ENCODE assay signal across 19 mouse cellular contexts in the genomic region with DNA sequence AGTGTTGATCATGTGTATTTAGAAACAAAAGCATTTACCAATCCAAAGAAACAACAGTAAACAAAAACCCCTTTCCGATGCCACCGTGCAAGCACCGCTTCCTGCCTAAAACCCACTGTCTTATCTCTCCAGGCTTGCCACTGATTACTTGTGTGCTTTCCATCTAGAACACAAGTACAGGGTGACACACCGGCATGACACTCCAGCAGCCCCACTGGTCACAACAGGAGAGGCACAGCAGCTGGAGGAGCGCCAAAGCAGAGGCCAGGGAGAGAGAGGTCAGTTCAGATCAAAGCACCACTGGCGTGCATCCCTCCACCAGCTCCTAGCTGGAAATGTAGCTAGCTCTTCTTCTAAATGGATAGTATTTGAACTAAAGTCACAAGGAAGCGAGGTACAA. TPM values are rescaled to one million over a fixed set of nuclear protein-coding genes. Genes with fewer than 3 reads are reported as not detected.
DNase-seq lines count a peak whose midpoint lies in the region; ATAC-seq and TF ChIP-seq lines count a peak whose summit lies in the region.
"Had no signal": no experiment of that assay in that cellular context is flagged by ENCODE, and none has a peak within 500 bp of the region (broad histone marks: within the 10 kb centered on the region; RNA-seq: fewer than 3 reads in every experiment).

No protein-coding gene starts in this region.

- no peak overlapping the region; the same call in 1 of the 2 replicates for H3K4me2 ChIP-seq in heart, embryonic 11.5 days
- H3K4me2 ChIP-seq: forebrain, embryonic 15.5 days; liver, embryonic 15.5 days had no signal

- H3K9me3 ChIP-seq in heart, embryonic 11.5 days (replicated peaks; ENCODE audit: control insufficient read depth, low read length) = no peaks in the 10 kb centered on the region
- no peaks in the 10 kb centered on the region for H3K9me3 ChIP-seq in heart, embryonic 10.5 days
- H3K9me3 ChIP-seq: embryonic facial prominence, embryonic 10.5 days; forebrain, embryonic 15.5 days; G1E; liver, embryonic 15.5 days had no signal

- ATAC-seq in heart, embryonic 11.5 days (replicated peaks; ENCODE audit: insufficient number of reproducible peaks, low FRiP score, low TSS enrichment) = no peak
- ATAC-seq in common myeloid progenitor, adult 5-6 weeks (replicated peaks; ENCODE audit: low read depth, poor library complexity, severe bottlenecking) = peak; percentile 58; the same call in 1 of the 2 replicates
- ATAC-seq in megakaryocyte-erythroid progenitor cell, adult 5-6 weeks (replicated peaks; ENCODE audit: low FRiP score, low TSS enrichment, poor library complexity, severe bottlenecking) = peak; percentile 35
- ATAC-seq: forebrain, embryonic 15.5 days; hindbrain, postnatal 0 days had no signal

- TF ChIP-seq CTCF in cerebellum, adult 2 months (IDR thresholded peaks at IDR 0.05; ENCODE audit: borderline replicate concordance, insufficient read depth, low read depth, low read length) = no peak

- H3K4me1 ChIP-seq in heart, embryonic 11.5 days (ENCODE audit: control insufficient read depth, insufficient read depth, low read length) = peaks cover 11% of the 10 kb centered on the region
- peaks cover 20% of the 10 kb centered on the region for H3K4me1 ChIP-seq in heart, embryonic 10.5 days
- no peaks in the 10 kb centered on the region for H3K4me1 ChIP-seq in cerebellum, adult 2 months (ENCODE audit: control insufficient read depth, insufficient read depth, low read length)

- TF ChIP-seq POLR2A in cerebellum, adult 2 months (IDR thresholded peaks at IDR 0.05; ENCODE audit: borderline replicate concordance, insufficient read depth, low read length) = no peak

- 0 out of 2 replicates have a peak overlapping the region, but pooled peaks have one; percentile 35 for H3K27ac ChIP-seq in heart, embryonic 11.5 days (ENCODE audit: low read depth, low read length)
- no peak overlapping the region for H3K27ac ChIP-seq in heart, embryonic 10.5 days
- H3K27ac ChIP-seq in cerebellum, adult 2 months (ENCODE audit: insufficient read depth, low read length) = no peak overlapping the region
- H3K27ac ChIP-seq: embryonic facial prominence, embryonic 10.5 days; forebrain, embryonic 15.5 days; hindbrain, postnatal 0 days; liver, embryonic 15.5 days had no signal

- no peak overlapping the region for H3K4me3 ChIP-seq in heart, embryonic 11.5 days (ENCODE audit: low read depth, low read length)
- no peak overlapping the region for H3K4me3 ChIP-seq in heart, embryonic 10.5 days
- no peak overlapping the region for H3K4me3 ChIP-seq in cerebellum, adult 2 months (replicated peaks; ENCODE audit: insufficient read depth, low read depth, low read length)
- H3K4me3 ChIP-seq: embryonic facial prominence, embryonic 10.5 days; erythroblast, embryonic 14.5 days; forebrain, embryonic 15.5 days; liver, embryonic 15.5 days had no signal

- DNase-seq in heart, embryonic 10.5 days (ENCODE audit: low spot score) = no peak
- peak; percentile 55 for DNase-seq in heart, postnatal 4 days
- DNase-seq in cerebellum, adult 2 months = no peak
- no peak for DNase-seq in right cerebral cortex, postnatal 25 days
- DNase-seq: cerebellum, adult 9-10 months; kidney, adult 2 months; layer of hippocampus, postnatal 36 days; lung, postnatal 36 days; midbrain, embryonic 14.5 days; thymus, adult 2 months had no signal

- WGBS in heart, embryonic 11.5 days (ENCODE audit: insufficient replicate concordance) = 31% methylated on average over 7 of the region's 7 CpGs
- 29% methylated on average over 7 of the region's 7 CpGs for WGBS in heart, embryonic 10.5 days
- WGBS in cerebellum, adult 2 months = 71% methylated on average over 7 of the region's 7 CpGs

- no peak overlapping the region for H3K9ac ChIP-seq in heart, embryonic 11.5 days (ENCODE audit: low read depth, low read length)
- H3K9ac ChIP-seq: forebrain, embryonic 15.5 days; liver, embryonic 15.5 days had no signal

- peaks cover 16% of the 10 kb centered on the region for H3K36me3 ChIP-seq in heart, embryonic 11.5 days (ENCODE audit: control insufficient read depth, insufficient read depth, low read length)
- H3K36me3 ChIP-seq in heart, embryonic 10.5 days = peaks cover 55% of the 10 kb centered on the region

- H3K27me3 ChIP-seq in heart, embryonic 11.5 days (ENCODE audit: control insufficient read depth, insufficient read depth, low read length) = no peaks in the 10 kb centered on the region
- no peaks in the 10 kb centered on the region for H3K27me3 ChIP-seq in heart, embryonic 10.5 days (ENCODE audit: insufficient read depth, poor library complexity, severe bottlenecking)
- no peaks in the 10 kb centered on the region for H3K27me3 ChIP-seq in cerebellum, adult 2 months (ENCODE audit: control insufficient read depth, insufficient read depth, low read length)
- H3K27me3 ChIP-seq: forebrain, embryonic 15.5 days; liver, embryonic 15.5 days had no signal

RNA-seq across cellular contexts. Expression of a gene that starts 7.5 kb away (rescaled TPM):
- polyA plus RNA-seq in heart, embryonic 11.5 days (2014; fragmentation: Nextera tagmentation; extraction: Ambion mirVana) = 9.2 TPM in 2 replicates
- 26.4 and 28.8 TPM in 2 replicates for polyA plus RNA-seq in heart, embryonic 10.5 days (2016; fragmentation: Nextera tagmentation; extraction: Ambion mirVana)
- total RNA-seq in common myeloid progenitor, adult 5-6 weeks (2017) = 16.2 and 30.6 TPM in 2 replicates
- 10 to 100 TPM; 35.2 to 40.4 TPM for total RNA-seq in heart, postnatal 4 days (2021)
- 43.4 and 64.2 TPM in 2 replicates for total RNA-seq in megakaryocyte-erythroid progenitor cell, adult 5-6 weeks (2014; fragmentation: Nextera tagmentation)
- total RNA-seq in megakaryocyte-erythroid progenitor cell, adult 5-6 weeks (2017) = 31.8 and 33.9 TPM in 2 replicates
- 53.7 and 56.0 TPM in 2 replicates for polyA plus RNA-seq in cerebellum, adult 2 months (2012; rRNA removed)
